ENCODE assay signal across 12 mouse cellular contexts in genomic region chr7:96136497-96136961, GRCm38 (mm10). TPM values are rescaled to one million over a fixed set of nuclear protein-coding genes. Genes with fewer than 3 reads are reported as not detected.
A peak's percentile ranks its signal among the peaks of the same experiment; 100 is the strongest.
DNase-seq lines count a peak whose midpoint lies in the region; ATAC-seq and TF ChIP-seq lines count a peak whose summit lies in the region.
"Had no signal": no experiment of that assay in that cellular context is flagged by ENCODE, and none has a peak within 500 bp of the region (broad histone marks: within the 10 kb centered on the region; RNA-seq: fewer than 3 reads in every experiment).

No protein-coding gene starts in this region.

- H3K27ac ChIP-seq in limb, embryonic 14.5 days (replicated peaks; ENCODE audit: low read depth, low read length), result no peak overlapping the region
- no peak overlapping the region for H3K27ac ChIP-seq in limb, embryonic 10.5 days
- H3K27ac ChIP-seq: heart, embryonic 13.5 days had no signal

- peak; percentile 65; the same call in 1 of the 2 replicates for ATAC-seq in limb, embryonic 14.5 days (ENCODE audit: low FRiP score, low read depth)
- ATAC-seq in megakaryocyte-erythroid progenitor cell, adult 5-6 weeks (replicated peaks; ENCODE audit: low FRiP score, low TSS enrichment, poor library complexity, severe bottlenecking), result no peak

- no peaks in the 10 kb centered on the region for H3K36me3 ChIP-seq in limb, embryonic 14.5 days (ENCODE audit: control insufficient read depth, insufficient read depth, low read length)
- no peaks in the 10 kb centered on the region for H3K36me3 ChIP-seq in limb, embryonic 10.5 days
- H3K36me3 ChIP-seq: heart, embryonic 13.5 days had no signal

- H3K4me1 ChIP-seq in limb, embryonic 14.5 days (ENCODE audit: control insufficient read depth, insufficient read depth, low read length), result no peaks in the 10 kb centered on the region
- H3K4me1 ChIP-seq in limb, embryonic 10.5 days, result no peaks in the 10 kb centered on the region

- DNase-seq in adrenal gland, postnatal 10 days, result peak; percentile 8
- DNase-seq in adrenal gland, postnatal 25 days, result no peak
- peak; percentile 18 for DNase-seq in limb, embryonic 14.5 days (ENCODE audit: low spot score)
- no peak for DNase-seq in limb, embryonic 10.5 days (ENCODE audit: low spot score)
- DNase-seq in gastrocnemius, postnatal 10 days, result peak; percentile 26
- DNase-seq in kidney, postnatal 25 days, result peak; percentile 54 to 74
- DNase-seq in layer of hippocampus, postnatal 36 days, result no peak
- DNase-seq: cerebellum, adult 9-10 months; lung, embryonic 14.5 days had no signal

- no peak overlapping the region for H3K9ac ChIP-seq in limb, embryonic 14.5 days (ENCODE audit: low read depth, low read length, severe bottlenecking)
- H3K9ac ChIP-seq: heart, embryonic 13.5 days; lung, embryonic 14.5 days had no signal

- H3K4me2 ChIP-seq in limb, embryonic 14.5 days (replicated peaks; ENCODE audit: low read depth, low read length, severe bottlenecking), result no peak overlapping the region
- H3K4me2 ChIP-seq: heart, embryonic 13.5 days; lung, embryonic 14.5 days had no signal

- no peaks in the 10 kb centered on the region for H3K9me3 ChIP-seq in limb, embryonic 14.5 days (ENCODE audit: control insufficient read depth, low read length)
- no peaks in the 10 kb centered on the region for H3K9me3 ChIP-seq in limb, embryonic 10.5 days (replicated peaks)
- H3K9me3 ChIP-seq: heart, embryonic 13.5 days had no signal

- H3K27me3 ChIP-seq in limb, embryonic 14.5 days (ENCODE audit: control insufficient read depth, insufficient read depth, low read length), result no peaks in the 10 kb centered on the region
- no peaks in the 10 kb centered on the region for H3K27me3 ChIP-seq in limb, embryonic 10.5 days (ENCODE audit: low read depth, poor library complexity, severe bottlenecking)
- H3K27me3 ChIP-seq: heart, embryonic 13.5 days had no signal

- WGBS in limb, embryonic 14.5 days, result 53% methylated on average over 6 of the region's 6 CpGs
- 74% methylated on average over 6 of the region's 6 CpGs for WGBS in limb, embryonic 10.5 days

- H3K4me3 ChIP-seq in limb, embryonic 14.5 days (replicated peaks; ENCODE audit: low read length), result no peak overlapping the region
- H3K4me3 ChIP-seq in limb, embryonic 10.5 days, result no peak overlapping the region
- H3K4me3 ChIP-seq: erythroblast, embryonic 14.5 days; heart, embryonic 13.5 days had no signal

- TF ChIP-seq POLR2A in limb, embryonic 14.5 days (IDR thresholded peaks at IDR 0.05; ENCODE audit: borderline replicate concordance, extremely low read depth, insufficient read depth, insufficient read length), result no peak

RNA-seq across cellular contexts. Expression of gene Tenm4, which starts 34.5 kb away (rescaled TPM):
- total RNA-seq in adrenal gland, postnatal 10 days (2021), result 10 to 100 TPM; 15.6 to 22.3 TPM
- 10.8 and 17.0 TPM in 2 replicates for total RNA-seq in adrenal gland, postnatal 25 days (2021)
- polyA plus RNA-seq in limb, embryonic 14.5 days (2012; rRNA removed), result 12.7 and 15.5 TPM in 2 replicates
- 37.4 and 41.6 TPM in 2 replicates for polyA plus RNA-seq in limb, embryonic 14.5 days (2014; fragmentation: Nextera tagmentation; extraction: Ambion mirVana)
- 25.1 and 32.1 TPM in 2 replicates for polyA plus RNA-seq in limb, embryonic 10.5 days (2016; fragmentation: Nextera tagmentation; extraction: Ambion mirVana)
- 10 to 100 TPM; 11.0 to 15.0 TPM for total RNA-seq in gastrocnemius, postnatal 10 days (2021)
- 0.89 TPM in 1 of 2 replicates, not detected in the other for total RNA-seq in megakaryocyte-erythroid progenitor cell, adult 5-6 weeks (2014; fragmentation: Nextera tagmentation)
- total RNA-seq in megakaryocyte-erythroid progenitor cell, adult 5-6 weeks (2017), result 0.11 and 0.14 TPM in 2 replicates
- 100 to 1,000 TPM; 116 to 124 TPM for total RNA-seq in layer of hippocampus, postnatal 36 days (2021)
- polyA plus RNA-seq: erythroblast, embryonic 14.5 days had no signal

Comparison
In these comparisons a context has a peak if more than half of its experiments do, and no peak if none do; other contexts are left out.
1. DNase-seq: peak in adrenal gland, postnatal 10 days (single experiment), limb, embryonic 14.5 days (single experiment), gastrocnemius, postnatal 10 days (single experiment) and kidney, postnatal 25 days (2 of 2); none in adrenal gland, postnatal 25 days (single experiment), limb, embryonic 10.5 days (single experiment) and layer of hippocampus, postnatal 36 days (0 of 2).